Mouse (Mus musculus) G1E (cell line): ENCODE results near the gene Il2ra. TPM values are rescaled to one million over a fixed set of nuclear protein-coding genes. Genes with fewer than 3 reads are reported as not detected.

ENCODE experiments used
- ATAC-seq: 2 replicates; pipeline ENCODE4 v1.8.0; 2016; ENCODE audit warnings: mild to moderate bottlenecking; ENCODE audit not compliant: insufficient number of reproducible peaks, poor library complexity, low FRiP score, severe bottlenecking; ENCODE audit errors: extremely low read depth
- DNase-seq: peaks from one replicate; pipeline ENCODE4 v3.0.0; 2012; ENCODE audit warnings: low spot score
- H3K27me3 ChIP-seq: 2 replicates; pipeline ENCODE4 v1.6.1; 2012; ENCODE audit warnings: mild to moderate bottlenecking, low read length, inconsistent platforms; ENCODE audit not compliant: insufficient read depth
- H3K36me3 ChIP-seq: replicated peaks from 2 replicates; pipeline ENCODE3; 2012; ENCODE audit warnings: mild to moderate bottlenecking, inconsistent platforms
- H3K4me1 ChIP-seq: 2 replicates; pipeline ENCODE4 v1.6.1; 2012; ENCODE audit warnings: low read depth, low read length, inconsistent platforms, mixed read lengths; ENCODE audit not compliant: insufficient read depth
- H3K4me3 ChIP-seq: 2 replicates; pipeline ENCODE4 v1.5.1; 2012; ENCODE audit warnings: low read depth, mild to moderate bottlenecking, inconsistent platforms, low read length, moderate library complexity, mixed read lengths
- H3K9me3 ChIP-seq: replicated peaks from 2 replicates; pipeline ENCODE4 v1.6.1; 2012; ENCODE audit warnings: inconsistent platforms
- CTCF ChIP-seq: IDR thresholded peaks from 2 replicates; pipeline ENCODE4 v1.5.1; 2012; ENCODE audit warnings: low read depth, low read length, inconsistent platforms, mixed read lengths
- GATA1 ChIP-seq: IDR thresholded peaks from 2 replicates; pipeline ENCODE4 v1.6.1; 2012; ENCODE audit warnings: borderline replicate concordance, low read length, inconsistent platforms, mixed read lengths
- GATA2 ChIP-seq: IDR thresholded peaks from 2 replicates; pipeline ENCODE4 v1.6.1; 2012; ENCODE audit warnings: low read depth, low read length, inconsistent platforms, borderline replicate concordance
- POLR2AphosphoS5 ChIP-seq: IDR thresholded peaks from 2 replicates; pipeline ENCODE4 v1.6.1; 2012; ENCODE audit warnings: low read depth, low read length, inconsistent platforms; ENCODE audit not compliant: insufficient replicate concordance
- TAL1 ChIP-seq: conservative IDR thresholded peaks from 2 replicates; pipeline ENCODE4 v1.6.1; 2012; ENCODE audit warnings: low read depth, low read length, inconsistent platforms, mixed read lengths
- polyA plus RNA-seq: library from polyadenylated mRNA; stranded (reverse); fragments of >175 nt; gene quantifications from 2 replicates; pipeline ENCODE4 v1.2.3, GENCODE M21; 2012
- total RNA-seq, 2 experiments: library from RNA; stranded (forward) in 1 of 2; stranded (reverse) in 1 of 2; fragments of 200-1000 nt in 1 of 2; fragments of >200 nt in 1 of 2; fragmentation: Nextera tagmentation in 1 of 2; gene quantifications; 2 replicates each; pipeline ENCODE4 v1.2.3; 2014 to 2017

Il2ra gene
- total and polyA plus RNA-seq, 3 experiments, result 0.44 TPM; not detected in 2

GRCm38 (mm10) chr2:11690201-11690890 lies 47.7 kb downstream of the Il2ra start:
- DNase-seq (no peak), ATAC-seq (no peak)
- H3K36me3 ChIP-seq, result no peaks in the 10 kb centered on the region
- no peaks in the 10 kb centered on the region for H3K4me1 ChIP-seq
- no peaks in the 10 kb centered on the region for H3K27me3 ChIP-seq
- no peak overlapping the region for H3K4me3 ChIP-seq
- no peaks in the 10 kb centered on the region for H3K9me3 ChIP-seq
- TF ChIP-seq GATA2, result no peak
- no peak for TF ChIP-seq GATA1
- no peak for TF ChIP-seq CTCF
- no peak for TF ChIP-seq TAL1
- TF ChIP-seq POLR2AphosphoS5, result no peak

- Histone ChIP-seq H3K9me3 (no peaks in the 10 kb centered on the region), H3K27me3 (no peaks in the 10 kb centered on the region), H3K4me1 (no peaks in the 10 kb centered on the region), H3K4me3 (no peak overlapping the region), H3K36me3 (no peaks in the 10 kb centered on the region)
- DNase-seq (no peak), ATAC-seq (no peak)
- TF ChIP-seq GATA1, result no peak
- no peak for TF ChIP-seq GATA2
- no peak for TF ChIP-seq TAL1
- no peak for TF ChIP-seq POLR2AphosphoS5
- TF ChIP-seq CTCF, result no peak
These were observed 50.7 kb downstream of the Il2ra start for GRCm38 (mm10) chr2:11693352-11693751.

GRCm38 (mm10) chr2:11694104-11694503 lies 51.5 kb downstream of the Il2ra start:
- Histone ChIP-seq H3K4me1 (no peaks in the 10 kb centered on the region), H3K36me3 (no peaks in the 10 kb centered on the region), H3K4me3 (no peak overlapping the region), H3K9me3 (no peaks in the 10 kb centered on the region), H3K27me3 (no peaks in the 10 kb centered on the region)
- DNase-seq (no peak), ATAC-seq (no peak)
- no peak for TF ChIP-seq POLR2AphosphoS5
- no peak for TF ChIP-seq TAL1
- no peak for TF ChIP-seq GATA2
- no peak for TF ChIP-seq GATA1
- TF ChIP-seq CTCF, result no peak

- Histone ChIP-seq H3K36me3 (no peaks in the 10 kb centered on the region), H3K9me3 (no peaks in the 10 kb centered on the region), H3K4me3 (no peak overlapping the region), H3K4me1 (no peaks in the 10 kb centered on the region), H3K27me3 (no peaks in the 10 kb centered on the region)
- ATAC-seq (no peak), DNase-seq (no peak)
- TF ChIP-seq GATA2 (no peak), POLR2AphosphoS5 (no peak), CTCF (no peak), GATA1 (no peak), TAL1 (no peak)
These were observed 53.3 kb downstream of the Il2ra start for GRCm38 (mm10) chr2:11695867-11696266.

- no peaks in the 10 kb centered on the region for H3K4me1 ChIP-seq
- no peak for TF ChIP-seq GATA1
- H3K36me3 ChIP-seq, result no peaks in the 10 kb centered on the region
- no peaks in the 10 kb centered on the region; the same call in 1 of the 2 replicates for H3K27me3 ChIP-seq
- DNase-seq (no peak), ATAC-seq (no peak)
- no peak overlapping the region for H3K4me3 ChIP-seq
- no peaks in the 10 kb centered on the region for H3K9me3 ChIP-seq
These were observed 56.4 kb downstream of the Il2ra start for GRCm38 (mm10) chr2:11698994-11699393.

- DNase-seq (no peak), ATAC-seq (no peak)
- no peak for TF ChIP-seq CTCF
- TF ChIP-seq POLR2AphosphoS5, result no peak
- no peak for TF ChIP-seq TAL1
- H3K9me3 ChIP-seq, result no peaks in the 10 kb centered on the region
- H3K36me3 ChIP-seq, result no peaks in the 10 kb centered on the region
- H3K27me3 ChIP-seq, result peaks cover 3% of the 10 kb centered on the region; the same call in 1 of the 2 replicates
- H3K4me3 ChIP-seq, result no peak overlapping the region
- H3K4me1 ChIP-seq, result no peaks in the 10 kb centered on the region; the same call in 1 of the 2 replicates
These were observed 57.3 kb downstream of the Il2ra start for GRCm38 (mm10) chr2:11699905-11700304.
